Mouse (Mus musculus): Measurements from ENCODE around the gene Gm20388. TPM values are rescaled to one million over a fixed set of nuclear protein-coding genes. Genes with fewer than 3 reads are reported as not detected.
"Not testable (repeated sequence)": the region's sequence is repeated elsewhere in the genome, so short reads cannot be mapped to it uniquely, and the experiment has no call there.

The Gm20388 gene
- total RNA-seq, 1 experiment from 2014 or later, result 35.7 TPM

GRCm38 (mm10) chr8:123895680-123896365 lies 3985.2 kb downstream of the Gm20388 start:
- no peak for ATAC-seq (replicated peaks; ENCODE audit: low read depth, poor library complexity, severe bottlenecking)

- no peak for ATAC-seq (replicated peaks; ENCODE audit: low read depth, poor library complexity, severe bottlenecking)
Observed at GRCm38 (mm10) chr8:123896366-123896761, 3985.7 kb downstream of the Gm20388 start.

GRCm38 (mm10) chr8:123896774-123897173 lies 3986.1 kb downstream of the Gm20388 start:
- ATAC-seq (replicated peaks; ENCODE audit: low read depth, poor library complexity, severe bottlenecking), result no peak

- no peak for ATAC-seq (replicated peaks; ENCODE audit: low read depth, poor library complexity, severe bottlenecking)
Observed at GRCm38 (mm10) chr8:123898576-123898975, 3987.9 kb downstream of the Gm20388 start.

GRCm38 (mm10) chr8:123899366-123899765 lies 3988.7 kb downstream of the Gm20388 start:
- ATAC-seq (replicated peaks; ENCODE audit: low read depth, poor library complexity, severe bottlenecking), result no peak

GRCm38 (mm10) chr8:123902653-123903052 lies 3992.0 kb downstream of the Gm20388 start:
- no peak for ATAC-seq (replicated peaks; ENCODE audit: low read depth, poor library complexity, severe bottlenecking)

- ATAC-seq (replicated peaks; ENCODE audit: low read depth, poor library complexity, severe bottlenecking), result no peak
Observed at GRCm38 (mm10) chr8:123907604-123908003, 3997.0 kb downstream of the Gm20388 start.

- ATAC-seq (replicated peaks; ENCODE audit: low read depth, poor library complexity, severe bottlenecking), result no peak
Observed at GRCm38 (mm10) chr8:123912265-123912664, 4001.6 kb downstream of the Gm20388 start.

GRCm38 (mm10) chr8:123914635-123915034 lies 4004.0 kb downstream of the Gm20388 start:
- ATAC-seq (replicated peaks; ENCODE audit: low read depth, poor library complexity, severe bottlenecking), result no peak

- ATAC-seq (replicated peaks; ENCODE audit: low read depth, poor library complexity, severe bottlenecking), result peak; percentile 98
Observed at GRCm38 (mm10) chr8:123924719-123925118, 4014.1 kb downstream of the Gm20388 start.

GRCm38 (mm10) chr8:123925671-123926070 lies 4015.0 kb downstream of the Gm20388 start:
- ATAC-seq (replicated peaks; ENCODE audit: low read depth, poor library complexity, severe bottlenecking), result no peak

- no peak for ATAC-seq (replicated peaks; ENCODE audit: low read depth, poor library complexity, severe bottlenecking)
Observed at GRCm38 (mm10) chr8:123929026-123929425, 4018.4 kb downstream of the Gm20388 start.

- ATAC-seq (replicated peaks; ENCODE audit: low read depth, poor library complexity, severe bottlenecking), result peak; percentile 87
Observed at GRCm38 (mm10) chr8:123948942-123949685, 4038.5 kb downstream of the Gm20388 start, which contains the start of gene Nup133. TSS of gene Nup133 (minus strand) at chr8:123949265.

- no peak for ATAC-seq (replicated peaks; ENCODE audit: low read depth, poor library complexity, severe bottlenecking)
Observed at GRCm38 (mm10) chr8:123949686-123949986, 4039.0 kb downstream of the Gm20388 start.

GRCm38 (mm10) chr8:123950077-123950802 lies 4039.6 kb downstream of the Gm20388 start:
- peak; percentile 45 for ATAC-seq (replicated peaks; ENCODE audit: low read depth, poor library complexity, severe bottlenecking)

GRCm38 (mm10) chr8:123953686-123954085 lies 4043.0 kb downstream of the Gm20388 start:
- no peak for ATAC-seq (replicated peaks; ENCODE audit: low read depth, poor library complexity, severe bottlenecking)

- no peak for ATAC-seq (replicated peaks; ENCODE audit: low read depth, poor library complexity, severe bottlenecking)
Observed at GRCm38 (mm10) chr8:123954246-123954645, 4043.6 kb downstream of the Gm20388 start.

- ATAC-seq (replicated peaks; ENCODE audit: low read depth, poor library complexity, severe bottlenecking), result no peak
Observed at GRCm38 (mm10) chr8:123958130-123958529, 4047.5 kb downstream of the Gm20388 start.

GRCm38 (mm10) chr8:123959473-123959872 lies 4048.8 kb downstream of the Gm20388 start:
- no peak for ATAC-seq (replicated peaks; ENCODE audit: low read depth, poor library complexity, severe bottlenecking)

GRCm38 (mm10) chr8:123960056-123960455 lies 4049.4 kb downstream of the Gm20388 start:
- ATAC-seq (replicated peaks; ENCODE audit: low read depth, poor library complexity, severe bottlenecking), result no peak

GRCm38 (mm10) chr8:123960556-123960955 lies 4049.9 kb downstream of the Gm20388 start:
- ATAC-seq (replicated peaks; ENCODE audit: low read depth, poor library complexity, severe bottlenecking), result not testable (repeated sequence)

All from common myeloid progenitor, adult 5-6 weeks (primary cell).